Comparison of ENCODE assay signal across 9 mouse cellular contexts in the genomic region with DNA sequence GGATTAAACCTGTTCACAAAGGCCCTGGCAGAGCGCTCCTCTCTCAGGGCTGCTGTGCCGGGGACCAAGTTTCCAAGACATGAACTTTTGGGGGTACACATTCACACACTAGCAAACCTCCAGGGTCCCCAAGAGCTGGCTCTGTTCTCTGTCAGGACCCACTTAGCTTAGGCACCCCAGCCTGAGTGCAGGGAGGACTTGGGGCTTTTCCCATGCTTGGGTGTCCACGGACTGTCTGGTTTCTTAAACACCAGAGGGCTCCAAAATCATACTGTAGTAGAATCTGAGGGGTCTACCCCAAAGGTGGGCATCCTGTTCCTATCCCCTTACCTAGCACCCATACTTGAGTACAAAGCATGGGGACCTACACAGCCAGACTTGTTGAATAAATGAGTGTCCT. TPM values are rescaled to one million over a fixed set of nuclear protein-coding genes. Genes with fewer than 3 reads are reported as not detected.
DNase-seq lines count a peak whose midpoint lies in the region; ATAC-seq and TF ChIP-seq lines count a peak whose summit lies in the region.
"Had no signal": no experiment of that assay in that cellular context is flagged by ENCODE, and none has a peak within 500 bp of the region (broad histone marks: within the 10 kb centered on the region; RNA-seq: fewer than 3 reads in every experiment).

No protein-coding gene starts in this region.

- peak overlapping the region; percentile 65; the same call in 1 of the 2 replicates for H3K4me3 ChIP-seq in heart, embryonic 13.5 days
- peak overlapping the region; percentile 80 for H3K4me3 ChIP-seq in E14TG2a.4 (replicated peaks; ENCODE audit: low read length)
- peak overlapping the region; percentile 47; the same call in 1 of the 2 replicates for H3K4me3 ChIP-seq in hindbrain, embryonic 11.5 days (ENCODE audit: low read depth, low read length)
- H3K4me3 ChIP-seq in liver, embryonic 15.5 days (replicated peaks): no peak overlapping the region; the same call in 1 of the 2 replicates

- H3K27me3 ChIP-seq in heart, embryonic 13.5 days (replicated peaks): peaks cover 24% of the 10 kb centered on the region
- peaks cover 13% of the 10 kb centered on the region; the same call in 1 of the 2 replicates for H3K27me3 ChIP-seq in E14TG2a.4 (ENCODE audit: insufficient read depth, low read length)
- no peaks in the 10 kb centered on the region; the same call in 1 of the 2 replicates for H3K27me3 ChIP-seq in hindbrain, embryonic 11.5 days (ENCODE audit: control insufficient read depth, insufficient read depth, low read length)
- peaks cover 26% of the 10 kb centered on the region for H3K27me3 ChIP-seq in liver, embryonic 15.5 days

- no peaks in the 10 kb centered on the region for H3K9me3 ChIP-seq in heart, embryonic 13.5 days
- peaks cover 10% of the 10 kb centered on the region for H3K9me3 ChIP-seq in E14TG2a.4 (ENCODE audit: low read length)
- H3K9me3 ChIP-seq in hindbrain, embryonic 11.5 days (ENCODE audit: control insufficient read depth, low read length): no peaks in the 10 kb centered on the region
- H3K9me3 ChIP-seq in liver, embryonic 15.5 days (replicated peaks): no peaks in the 10 kb centered on the region

- no peak overlapping the region for H3K9ac ChIP-seq in heart, embryonic 13.5 days
- no peak overlapping the region for H3K9ac ChIP-seq in hindbrain, embryonic 11.5 days (ENCODE audit: low read depth, low read length)
- no peak overlapping the region for H3K9ac ChIP-seq in liver, embryonic 15.5 days

- DNase-seq in heart, adult 11 months: no peak
- peak; percentile 2 for DNase-seq in hindbrain, embryonic 11.5 days (ENCODE audit: low spot score)
- DNase-seq in gastrocnemius, adult 8-10 months (ENCODE audit: low spot score in 2 of 2): no peak
- no peak for DNase-seq in adipocyte (ENCODE audit: low spot score)
- DNase-seq: cerebellum, adult 11 months had no signal

- peak overlapping the region; percentile 99 for H3K4me2 ChIP-seq in heart, embryonic 13.5 days
- H3K4me2 ChIP-seq in hindbrain, embryonic 11.5 days (replicated peaks; ENCODE audit: low read depth, low read length): peak overlapping the region; percentile 91
- H3K4me2 ChIP-seq in liver, embryonic 15.5 days: 0 out of 2 replicates have a peak overlapping the region, but pooled peaks have one; percentile 83

- no peak for ATAC-seq in heart, embryonic 13.5 days (ENCODE audit: extremely low read depth, insufficient number of reproducible peaks, low FRiP score, low TSS enrichment)
- ATAC-seq in hindbrain, embryonic 11.5 days (ENCODE audit: low FRiP score): no peak
- no peak for ATAC-seq in liver, embryonic 15.5 days (ENCODE audit: insufficient read depth)
- no peak for ATAC-seq in CD4-positive, CD25-positive, alpha-beta regulatory T cell, adult 4 months

- H3K4me1 ChIP-seq in heart, embryonic 13.5 days: peaks cover 14% of the 10 kb centered on the region
- peaks cover 58% of the 10 kb centered on the region for H3K4me1 ChIP-seq in E14TG2a.4 (replicated peaks; ENCODE audit: low read depth, low read length)
- no peaks in the 10 kb centered on the region for H3K4me1 ChIP-seq in hindbrain, embryonic 11.5 days (replicated peaks; ENCODE audit: control insufficient read depth, insufficient read depth, low read length)
- H3K4me1 ChIP-seq in liver, embryonic 15.5 days (replicated peaks): peaks cover 13% of the 10 kb centered on the region

- H3K27ac ChIP-seq in heart, embryonic 13.5 days (replicated peaks): no peak overlapping the region
- no peak overlapping the region for H3K27ac ChIP-seq in hindbrain, embryonic 11.5 days (ENCODE audit: low read depth, low read length)
- no peak overlapping the region for H3K27ac ChIP-seq in liver, embryonic 15.5 days (replicated peaks)

- 86% methylated on average over 3 of the region's 3 CpGs for WGBS in heart, embryonic 13.5 days
- WGBS in hindbrain, embryonic 11.5 days: 82% methylated on average over 3 of the region's 3 CpGs
- WGBS in liver, embryonic 15.5 days (ENCODE audit: insufficient replicate concordance): 68% methylated on average over 3 of the region's 3 CpGs

- no peaks in the 10 kb centered on the region for H3K36me3 ChIP-seq in heart, embryonic 13.5 days
- no peaks in the 10 kb centered on the region for H3K36me3 ChIP-seq in E14TG2a.4 (ENCODE audit: insufficient read depth, low read length)
- H3K36me3 ChIP-seq in hindbrain, embryonic 11.5 days (ENCODE audit: control insufficient read depth, insufficient read depth, low read length): no peaks in the 10 kb centered on the region
- no peaks in the 10 kb centered on the region for H3K36me3 ChIP-seq in liver, embryonic 15.5 days (replicated peaks)

- no peak for TF ChIP-seq CTCF in E14TG2a.4 (conservative IDR thresholded peaks at IDR 0.05; ENCODE audit: low read length)

RNA-seq across cellular contexts. Expression of gene Pim3, which starts 28.0 kb away (rescaled TPM):
- 51.8 and 57.0 TPM in 2 replicates for polyA plus RNA-seq in heart, embryonic 13.5 days (2015; fragmentation: Nextera tagmentation; extraction: Ambion mirVana)
- polyA plus RNA-seq in hindbrain, embryonic 11.5 days (2014; fragmentation: Nextera tagmentation; extraction: Ambion mirVana): 31.6 and 35.6 TPM in 2 replicates
- 22.0 and 34.4 TPM in 2 replicates for polyA plus RNA-seq in liver, embryonic 15.5 days (2015; fragmentation: Nextera tagmentation; extraction: Ambion mirVana)
- total RNA-seq in gastrocnemius, adult 8-10 months (2022): 10 to 100 TPM; 19.5 to 42.9 (median 25.7) TPM
- polyA plus RNA-seq in CD4-positive, CD25-positive, alpha-beta regulatory T cell, adult 4 months (2017; shearing (Covaris generic)): 1 to 10 TPM; 1.5 to 4.3 TPM
